Mouse (Mus musculus) forebrain, postnatal 0 days (tissue): ENCODE results near the gene Map7d2. TPM values are rescaled to one million over a fixed set of nuclear protein-coding genes. Genes with fewer than 3 reads are reported as not detected.
A peak's percentile ranks its signal among the peaks of the same experiment; 100 is the strongest.

Experiments used
- ATAC-seq: fragments of 200-750 bp; cut with Nextera tagmentation; 2 replicates; pipeline ENCODE4 v1.8.0; 2017; ENCODE audit warnings: mild to moderate bottlenecking, moderate library complexity
- DNase-seq: peaks from one replicate; pipeline ENCODE4 v3.0.0-alpha.2; 2015
- H3K27ac ChIP-seq: fragments of 300-500 bp; sonication (generic); 2 replicates; pipeline ENCODE4 v1.5.1; 2014; ENCODE audit warnings: low read depth, mild to moderate bottlenecking, antibody characterized with exemption, low read length, moderate library complexity, mixed read lengths
- H3K27me3 ChIP-seq: fragments of 300-500 bp; sonication (generic); 2 replicates; pipeline ENCODE4 v1.6.1; 2014; ENCODE audit warnings: mild to moderate bottlenecking, low read length, mixed read lengths; ENCODE audit not compliant: insufficient read depth
- H3K36me3 ChIP-seq: fragments of 300-500 bp; sonication (generic); 2 replicates; pipeline ENCODE4 v1.6.1; 2014; ENCODE audit warnings: mild to moderate bottlenecking, moderate library complexity; ENCODE audit not compliant: insufficient read depth
- H3K4me1 ChIP-seq: fragments of 300-500 bp; sonication (generic); 2 replicates; pipeline ENCODE4 v1.6.1; 2014; ENCODE audit warnings: antibody characterized with exemption; ENCODE audit not compliant: insufficient read depth
- H3K4me2 ChIP-seq: fragments of 300-500 bp; sonication (generic); 2 replicates; pipeline ENCODE4 v1.6.1; 2014; ENCODE audit warnings: low read depth, mild to moderate bottlenecking, moderate library complexity
- H3K4me3 ChIP-seq: fragments of 300-500 bp; sonication (generic); 2 replicates; pipeline ENCODE4 v1.5.1; 2014; ENCODE audit warnings: low read depth, low read length, mixed read lengths
- H3K9ac ChIP-seq: fragments of 300-500 bp; sonication (generic); 2 replicates; pipeline ENCODE4 v1.6.1; 2014; ENCODE audit warnings: mild to moderate bottlenecking
- H3K9me3 ChIP-seq: fragments of 300-500 bp; sonication (generic); 2 replicates; pipeline ENCODE4 v1.6.1; 2016; ENCODE audit warnings: low read length
- CTCF ChIP-seq: sonication (generic); IDR thresholded peaks from 2 replicates; pipeline ENCODE4 v1.5.1; 2016; ENCODE audit warnings: antibody characterized with exemption, control low read depth, low read depth
- WGBS: fragments of 180-500 bp; shearing (Covaris S2); extraction: QIAGEN DNeasy Blood & Tissue Kit; methylation state at CpG from one replicate; pipeline ENCODE4 v1.1.7; 2014; 5-methylcytosine and 5-hydroxymethylcytosine counted together
- polyA plus RNA-seq: library from polyadenylated mRNA; unstranded; fragments of >200 nt; fragmentation: Nextera tagmentation; extraction: Ambion mirVana; gene quantifications from 2 replicates; pipeline ENCODE4 v1.2.1, GENCODE M21; 2015
- total RNA-seq: library from RNA; depleted of rRNA; stranded (reverse); fragments of >200 nt; gene quantifications from 2 replicates; pipeline ENCODE4 v1.2.3, GENCODE M21; 2014

Map7d2 gene
- total and polyA plus RNA-seq, 2 experiments from 2014 or later, result 28.2 to 33.4 TPM

- DNase-seq, result no peak
- Histone ChIP-seq H3K4me2 (no peak overlapping the region), H3K4me3 (no peak overlapping the region), H3K27ac (no peak overlapping the region), H3K36me3 (no peaks in the 10 kb centered on the region), H3K4me1 (no peaks in the 10 kb centered on the region), H3K9me3 (no peaks in the 10 kb centered on the region), H3K9ac (no peak overlapping the region), H3K27me3 (no peaks in the 10 kb centered on the region)
- WGBS, result 80% methylated on average over 9 of the region's 9 CpGs
- no peak for TF ChIP-seq CTCF
- ATAC-seq, result no peak
Observed at GRCm38 (mm10) chrX:159510716-159511051, 96.3 kb downstream of the Map7d2 start.

- Histone ChIP-seq H3K27me3 (no peaks in the 10 kb centered on the region), H3K4me1 (no peaks in the 10 kb centered on the region), H3K9ac (no peak overlapping the region), H3K36me3 (no peaks in the 10 kb centered on the region), H3K9me3 (no peaks in the 10 kb centered on the region), H3K27ac (no peak overlapping the region), H3K4me3 (no peak overlapping the region), H3K4me2 (no peak overlapping the region)
- TF ChIP-seq CTCF, result no peak
- ATAC-seq (no peak), DNase-seq (no peak)
- 93% methylated on average over 6 of the region's 6 CpGs for WGBS
Observed at GRCm38 (mm10) chrX:159515599-159515998, 101.2 kb downstream of the Map7d2 start.

- no peak for DNase-seq
- Histone ChIP-seq H3K36me3 (no peaks in the 10 kb centered on the region), H3K9ac (no peak overlapping the region), H3K4me1 (no peaks in the 10 kb centered on the region), H3K27ac (no peak overlapping the region), H3K9me3 (no peaks in the 10 kb centered on the region), H3K4me2 (no peak overlapping the region), H3K4me3 (no peak overlapping the region), H3K27me3 (no peaks in the 10 kb centered on the region)
- WGBS, result 73% methylated on average over 3 of the region's 3 CpGs
- no peak for ATAC-seq
- no peak for TF ChIP-seq CTCF
Observed at GRCm38 (mm10) chrX:159521780-159522179, 107.4 kb downstream of the Map7d2 start.

- H3K27ac ChIP-seq, result no peak overlapping the region
- WGBS, result 76% methylated on average over 4 of the region's 4 CpGs
- H3K9ac ChIP-seq, result no peak overlapping the region
- H3K27me3 ChIP-seq, result no peaks in the 10 kb centered on the region
- no peak for DNase-seq
- no peaks in the 10 kb centered on the region for H3K36me3 ChIP-seq
- no peak overlapping the region for H3K4me3 ChIP-seq
- no peaks in the 10 kb centered on the region for H3K4me1 ChIP-seq
- H3K4me2 ChIP-seq, result no peak overlapping the region
- no peak for TF ChIP-seq CTCF
- no peaks in the 10 kb centered on the region for H3K9me3 ChIP-seq
- ATAC-seq, result no peak
Observed at GRCm38 (mm10) chrX:159522651-159523050, 108.3 kb downstream of the Map7d2 start.

- Histone ChIP-seq H3K9me3 (no peaks in the 10 kb centered on the region), H3K27me3 (no peaks in the 10 kb centered on the region), H3K4me3 (no peak within 1 kb of the TSS), H3K4me1 (no peaks in the 10 kb centered on the region), H3K36me3 (no peaks in the 10 kb centered on the region), H3K27ac (no peak within 1 kb of the TSS), H3K9ac (no peak within 1 kb of the TSS), H3K4me2 (no peak within 1 kb of the TSS)
- 90% methylated on average over 6 of the region's 6 CpGs for WGBS
- DNase-seq (no peak), ATAC-seq (no peak)
- TF ChIP-seq CTCF, result no peak
Observed at GRCm38 (mm10) chrX:159526388-159526787, 112.0 kb downstream of the Map7d2 start, which contains the start of gene Bclaf3. TSS of gene Bclaf3 (plus strand) at chrX:159526688.

GRCm38 (mm10) chrX:159532427-159532810, 118.0 kb downstream of the Map7d2 start:
- H3K27ac ChIP-seq, result peak overlapping the region; percentile 77
- no peaks in the 10 kb centered on the region for H3K9me3 ChIP-seq
- H3K27me3 ChIP-seq, result no peaks in the 10 kb centered on the region
- WGBS, result 26% methylated on average over 38 of the region's 38 CpGs
- peak overlapping the region; percentile 53 for H3K4me2 ChIP-seq
- peak overlapping the region; percentile 72 for H3K9ac ChIP-seq
- no peaks in the 10 kb centered on the region for H3K36me3 ChIP-seq
- ATAC-seq (peak; percentile 99), DNase-seq (peak; percentile 95)
- peak; percentile 93 for TF ChIP-seq CTCF
- H3K4me3 ChIP-seq, result peak overlapping the region; percentile 54
- H3K4me1 ChIP-seq, result no peaks in the 10 kb centered on the region

- DNase-seq, result no peak
- Histone ChIP-seq H3K9me3 (no peaks in the 10 kb centered on the region), H3K4me3 (peak overlapping the region; percentile 54), H3K36me3 (no peaks in the 10 kb centered on the region), H3K9ac (peak overlapping the region; percentile 72), H3K4me2 (peak overlapping the region; percentile 53), H3K27me3 (no peaks in the 10 kb centered on the region), H3K4me1 (no peaks in the 10 kb centered on the region), H3K27ac (peak overlapping the region; percentile 77)
- ATAC-seq, result peak; percentile 7
- no peak for TF ChIP-seq CTCF
- WGBS, result 18% methylated on average over 55 of the region's 56 CpGs
Observed at GRCm38 (mm10) chrX:159532811-159533462, 118.6 kb downstream of the Map7d2 start.
